Mouse (Mus musculus): Measurements from ENCODE around the gene Filip1l. TPM values are rescaled to one million over a fixed set of nuclear protein-coding genes. Genes with fewer than 3 reads are reported as not detected.

Gene Filip1l
- total RNA-seq, 2 experiments from 2014 or later: 3.0 to 3.7 TPM

GRCm38 (mm10) chr16:57471071-57471470, 118.2 kb downstream of the Filip1l start:
- peak; percentile 79 for ATAC-seq (replicated peaks; ENCODE audit: poor library complexity, severe bottlenecking)

DNA sequence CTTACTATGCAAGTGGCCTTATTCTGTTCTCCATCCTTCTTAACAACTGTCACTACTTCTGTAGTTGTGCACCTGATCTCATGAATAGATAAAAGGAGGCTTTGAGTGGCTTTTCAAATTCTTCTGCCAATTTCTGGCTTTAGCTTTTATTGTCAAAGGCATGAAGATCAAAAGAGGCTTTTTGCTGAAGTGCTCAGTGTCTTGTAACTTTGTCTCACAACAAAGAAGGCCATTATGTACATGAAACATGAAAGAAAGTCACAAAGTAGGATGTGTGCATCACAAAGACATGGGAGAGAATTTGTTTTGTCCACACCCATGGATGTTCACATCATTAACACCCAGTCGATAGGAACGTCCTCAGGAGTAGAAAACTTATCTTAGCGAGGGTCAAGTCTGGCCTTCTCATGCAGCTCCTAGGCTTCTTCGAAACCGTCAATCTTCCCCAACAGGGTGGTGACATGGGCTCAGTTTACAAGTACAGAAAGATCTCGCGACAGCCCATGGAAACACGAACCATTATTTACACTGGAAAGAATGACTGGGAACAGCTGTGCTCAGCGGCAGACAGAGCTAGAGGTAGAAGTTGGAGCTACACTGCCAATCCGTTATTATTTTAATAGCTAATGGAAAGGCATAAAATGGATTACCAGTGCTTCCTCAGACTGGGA, 120.7 kb downstream of the Filip1l start:
- ATAC-seq (replicated peaks; ENCODE audit: poor library complexity, severe bottlenecking): no peak

- ATAC-seq (replicated peaks; ENCODE audit: poor library complexity, severe bottlenecking): no peak
Observed at GRCm38 (mm10) chr16:57478451-57478850, 125.6 kb downstream of the Filip1l start.

DNA sequence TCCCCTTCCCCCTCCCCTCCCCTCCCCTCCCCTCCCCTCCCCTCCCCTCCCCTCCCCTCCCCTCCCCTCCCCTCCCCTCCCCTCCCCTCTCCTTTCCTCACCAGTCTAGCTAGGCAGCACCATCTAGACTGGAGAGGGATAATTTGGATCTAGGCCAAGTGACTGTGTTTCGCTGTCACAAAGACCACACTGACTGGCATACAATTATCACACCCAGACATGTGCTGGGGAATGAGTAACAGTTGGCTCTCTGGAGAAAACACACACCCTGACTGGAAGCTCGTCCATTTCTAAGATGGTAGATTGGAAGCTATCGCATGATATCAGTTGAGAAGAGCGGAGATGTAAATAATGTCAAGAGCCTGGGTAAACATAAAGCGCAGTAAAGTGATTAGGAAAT, 126.9 kb downstream of the Filip1l start:
- no peak for ATAC-seq (replicated peaks; ENCODE audit: poor library complexity, severe bottlenecking)

DNA sequence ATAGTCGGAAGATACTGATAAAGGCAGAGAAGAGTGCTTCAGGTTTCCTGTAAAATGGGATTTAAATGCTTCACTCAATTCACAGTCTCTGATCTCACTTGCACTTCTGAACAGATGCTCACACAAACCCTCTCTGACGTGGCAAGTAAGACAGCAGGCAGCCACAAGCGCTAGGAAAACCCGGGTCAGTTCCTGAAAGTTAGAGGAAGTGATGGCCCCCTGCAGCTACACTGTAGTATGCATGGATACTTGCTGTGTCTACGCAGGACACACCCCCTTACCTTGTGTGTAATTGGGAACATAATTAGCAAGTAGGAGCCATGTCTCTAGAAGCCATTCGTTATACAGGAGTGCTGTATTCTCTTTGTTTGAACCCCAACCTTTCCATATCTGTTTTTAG, 129.4 kb downstream of the Filip1l start:
- peak; percentile 99 for ATAC-seq (replicated peaks; ENCODE audit: poor library complexity, severe bottlenecking)

- peak; percentile 50 for ATAC-seq (replicated peaks; ENCODE audit: poor library complexity, severe bottlenecking)
Observed at GRCm38 (mm10) chr16:57482911-57483310, 130.0 kb downstream of the Filip1l start.

DNA sequence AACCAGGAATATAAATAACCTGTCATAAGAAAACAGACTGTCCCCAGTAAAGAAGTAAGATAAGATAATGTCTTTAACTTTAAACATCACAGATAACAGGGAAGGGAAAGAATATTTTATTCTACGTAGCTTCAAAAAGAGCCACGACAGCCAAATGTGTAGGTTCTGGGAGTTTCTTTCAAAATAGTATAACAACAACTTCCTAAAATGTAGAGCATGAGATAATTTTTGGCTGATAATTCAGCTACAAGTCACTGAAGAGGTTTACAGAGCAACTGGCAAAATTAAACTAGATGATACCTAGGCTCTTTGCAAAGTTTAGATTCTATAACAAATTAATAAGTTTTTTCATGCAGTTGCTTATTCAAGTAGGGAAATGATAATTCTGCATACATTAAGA, 130.6 kb downstream of the Filip1l start:
- no peak for ATAC-seq (replicated peaks; ENCODE audit: poor library complexity, severe bottlenecking)

- ATAC-seq (replicated peaks; ENCODE audit: poor library complexity, severe bottlenecking): no peak
Observed at GRCm38 (mm10) chr16:57484043-57484795, 131.3 kb downstream of the Filip1l start.

GRCm38 (mm10) chr16:57485265-57485664, 132.4 kb downstream of the Filip1l start:
- ATAC-seq (replicated peaks; ENCODE audit: poor library complexity, severe bottlenecking): no peak

DNA sequence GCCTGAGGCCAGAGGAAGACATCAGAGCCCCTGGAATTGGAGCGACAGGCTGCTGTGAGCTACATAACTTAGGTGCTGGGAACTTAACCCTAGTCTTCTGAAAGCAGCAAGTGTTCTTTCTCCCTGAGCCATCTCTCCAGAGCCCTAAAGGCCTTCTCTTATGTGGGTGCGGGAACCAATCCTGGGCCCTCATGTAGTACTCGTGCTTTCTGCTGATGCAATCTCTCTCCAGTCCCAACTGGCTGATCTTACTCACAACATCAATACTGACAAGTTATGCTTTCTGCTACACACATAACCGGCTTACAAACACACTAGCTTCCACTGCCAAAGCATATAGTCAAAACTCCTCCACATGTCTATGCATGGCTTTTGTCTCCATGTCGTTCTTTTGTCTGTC, 133.4 kb downstream of the Filip1l start:
- ATAC-seq (replicated peaks; ENCODE audit: poor library complexity, severe bottlenecking): no peak

DNA sequence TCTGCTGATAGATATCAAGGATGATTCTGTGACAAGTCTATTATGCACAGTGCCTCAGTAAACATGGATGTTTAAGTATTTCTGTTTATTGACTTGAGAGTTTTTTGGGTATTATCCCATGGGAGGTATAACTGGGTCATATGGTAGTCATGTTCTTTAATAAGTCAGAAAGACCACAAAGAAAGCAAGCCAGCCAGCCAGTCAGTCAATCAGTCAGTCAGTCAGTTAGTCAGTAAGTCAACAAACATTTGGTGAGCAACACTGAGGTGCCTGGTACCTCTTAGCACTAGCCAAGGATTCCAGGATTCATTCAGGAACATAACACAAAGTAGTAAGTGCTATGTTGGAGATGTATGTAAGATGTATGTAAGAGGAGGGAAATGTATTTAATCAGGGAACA, 135.8 kb downstream of the Filip1l start:
- ATAC-seq (replicated peaks; ENCODE audit: poor library complexity, severe bottlenecking): no peak

- ATAC-seq (replicated peaks; ENCODE audit: poor library complexity, severe bottlenecking): no peak
Observed at GRCm38 (mm10) chr16:57490691-57491090, 137.8 kb downstream of the Filip1l start.

GRCm38 (mm10) chr16:57491853-57492252, 139.0 kb downstream of the Filip1l start:
- no peak for ATAC-seq (replicated peaks; ENCODE audit: poor library complexity, severe bottlenecking)

DNA sequence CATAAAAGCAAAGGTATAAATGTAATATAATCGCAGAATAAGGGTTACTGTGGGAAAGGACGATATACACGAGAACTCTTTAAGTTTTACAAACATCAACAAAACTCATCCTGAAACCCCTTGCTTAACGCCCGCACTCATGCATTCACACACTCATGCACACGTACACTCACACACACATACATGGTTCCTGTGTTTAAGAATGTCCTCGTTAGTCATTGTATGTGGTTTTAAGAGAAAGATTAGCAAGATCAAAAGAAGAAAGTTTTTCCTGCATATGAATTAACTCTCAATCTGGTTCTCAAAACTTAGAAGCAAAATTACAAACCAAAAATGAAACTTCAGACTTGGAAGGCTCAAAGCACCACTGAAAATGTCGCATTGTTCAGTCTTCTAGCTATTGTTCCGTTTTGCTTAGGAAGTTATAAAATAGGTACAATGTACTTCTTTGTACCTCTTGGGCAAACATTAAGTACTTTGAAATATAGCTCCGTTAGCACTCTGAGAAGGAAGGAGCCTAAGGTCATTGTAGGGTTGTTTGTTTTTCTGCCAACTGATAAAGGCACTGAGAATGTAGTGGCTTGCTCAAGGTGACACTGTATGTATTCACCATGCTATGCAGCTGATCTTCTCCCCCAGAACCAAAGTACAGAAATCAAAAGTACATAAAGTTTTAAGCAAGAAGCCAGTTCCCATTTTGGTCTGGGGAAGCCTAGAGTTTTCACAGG, 142.7 kb downstream of the Filip1l start:
- ATAC-seq (replicated peaks; ENCODE audit: poor library complexity, severe bottlenecking): no peak

GRCm38 (mm10) chr16:57496437-57497173, 143.7 kb downstream of the Filip1l start:
- no peak for ATAC-seq (replicated peaks; ENCODE audit: poor library complexity, severe bottlenecking)

DNA sequence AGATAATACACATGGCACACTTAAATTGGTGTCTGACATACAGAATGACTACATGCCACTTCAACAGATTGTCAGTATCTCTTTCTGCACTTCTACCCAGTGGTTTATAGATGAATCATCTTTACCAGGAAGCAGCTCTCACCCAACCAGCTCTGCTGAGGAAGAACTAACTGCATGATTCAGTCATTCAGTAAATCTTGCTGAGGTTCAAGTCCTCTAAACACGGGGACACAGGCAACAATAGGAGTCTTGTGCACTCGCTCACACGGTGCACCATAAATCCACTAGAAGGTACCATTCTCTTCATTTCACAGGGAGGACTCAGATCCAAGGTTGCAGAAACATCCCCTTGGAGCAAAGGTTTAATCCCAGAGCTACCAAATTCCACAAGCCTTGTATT, 148.0 kb downstream of the Filip1l start:
- no peak for ATAC-seq (replicated peaks; ENCODE audit: poor library complexity, severe bottlenecking)

GRCm38 (mm10) chr16:57502230-57502629, 149.3 kb downstream of the Filip1l start:
- peak; percentile 75 for ATAC-seq (replicated peaks; ENCODE audit: poor library complexity, severe bottlenecking)

DNA sequence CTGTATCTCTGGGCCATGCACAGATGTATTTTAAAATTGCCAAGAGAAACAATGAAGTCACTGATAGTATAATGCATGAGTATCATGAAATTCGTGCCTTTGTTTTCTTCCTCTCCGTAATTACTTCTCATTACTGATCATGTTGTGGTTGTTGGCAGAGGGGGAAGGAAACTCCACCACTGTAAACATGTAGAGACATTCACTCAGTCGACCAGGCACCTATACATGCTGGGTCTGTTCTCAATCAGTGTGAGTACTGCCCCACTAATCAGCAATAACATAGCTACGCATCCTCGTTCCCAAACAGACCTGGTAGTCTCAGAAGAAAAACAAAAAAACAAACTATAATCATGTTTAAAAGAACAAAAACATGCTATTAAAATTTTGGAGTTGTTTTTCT, 149.9 kb downstream of the Filip1l start:
- ATAC-seq (replicated peaks; ENCODE audit: poor library complexity, severe bottlenecking): no peak; the same call in 1 of the 2 replicates

- ATAC-seq (replicated peaks; ENCODE audit: poor library complexity, severe bottlenecking): peak; percentile 51
Observed at GRCm38 (mm10) chr16:57504728-57505127, 151.8 kb downstream of the Filip1l start.

DNA sequence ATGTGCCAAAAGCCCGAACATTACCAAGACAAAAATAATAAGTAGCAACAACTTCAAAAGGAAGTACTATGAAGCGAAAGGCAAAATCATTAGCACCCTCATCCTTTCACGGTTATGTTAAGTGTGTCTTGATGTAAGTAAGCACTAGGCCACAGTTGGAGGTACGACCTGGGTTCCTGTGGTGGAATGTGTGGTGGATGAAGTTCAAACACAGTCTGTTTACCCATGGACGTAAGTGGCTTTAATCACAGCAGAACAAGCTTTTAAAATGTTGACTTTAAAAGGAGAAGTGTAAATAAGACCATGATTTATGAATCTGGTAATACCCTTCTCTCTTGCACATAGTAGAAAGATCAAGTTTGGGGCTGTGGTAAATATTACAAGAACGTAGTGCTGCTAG, 153.2 kb downstream of the Filip1l start:
- no peak for ATAC-seq (replicated peaks; ENCODE audit: poor library complexity, severe bottlenecking)

- no peak for ATAC-seq (replicated peaks; ENCODE audit: poor library complexity, severe bottlenecking)
Observed at GRCm38 (mm10) chr16:57508351-57508750, 155.5 kb downstream of the Filip1l start.

All from granulocyte monocyte progenitor cell, adult 5-6 weeks (primary cell).